Mouse (Mus musculus) cerebellum, postnatal 36 days (tissue): Measurements from ENCODE around the gene Pbx1.
"Not testable (repeated sequence)": the region's sequence is repeated elsewhere in the genome, so short reads cannot be mapped to it uniquely, and the experiment has no call there.

Experiments used
- DNase-seq, 2 experiments: peaks; one replicate each; pipeline ENCODE4 v3.0.0; 2021 to 2022; ENCODE audit warnings: mixed read lengths in 2 of 2

Pbx1 gene

GRCm38 (mm10) chr1:168432232-168432280, at the start of gene Pbx1:
Gene Pbx1, minus strand, starts transcription at chr1:168432270.
- not testable (repeated sequence) for DNase-seq

GRCm38 (mm10) chr1:168479626-168480025, 47.6 kb upstream of the Pbx1 start:
- no peak for DNase-seq

- DNase-seq, result no peak
These were observed 46.8 kb upstream of the Pbx1 start for GRCm38 (mm10) chr1:168478829-168479228.

GRCm38 (mm10) chr1:168476917-168477316, 44.8 kb upstream of the Pbx1 start:
- DNase-seq, result peak in 1 of 2 experiments; percentile 5

GRCm38 (mm10) chr1:168476216-168476897, 44.3 kb upstream of the Pbx1 start:
- DNase-seq, result no peak

GRCm38 (mm10) chr1:168475579-168476208, 43.6 kb upstream of the Pbx1 start:
- no peak for DNase-seq

- no peak for DNase-seq
These were observed 41.4 kb upstream of the Pbx1 start for GRCm38 (mm10) chr1:168473255-168474069.

GRCm38 (mm10) chr1:168472545-168473254, 40.6 kb upstream of the Pbx1 start:
- no peak for DNase-seq

GRCm38 (mm10) chr1:168459426-168459825, 27.4 kb upstream of the Pbx1 start:
- DNase-seq, result no peak

- no peak for DNase-seq
These were observed 25.2 kb upstream of the Pbx1 start for GRCm38 (mm10) chr1:168457191-168457747.

GRCm38 (mm10) chr1:168455178-168455577, 23.1 kb upstream of the Pbx1 start:
- DNase-seq, result no peak

- DNase-seq, result no peak
These were observed 1.6 kb upstream of the Pbx1 start for GRCm38 (mm10) chr1:168433671-168434070.

GRCm38 (mm10) chr1:168432281-168432725, 233 bp upstream of the Pbx1 start:
- peak; percentile 92 to 93 for DNase-seq

- DNase-seq, result peak in 1 of 2 experiments; percentile 80
These were observed 299 bp downstream of the Pbx1 start for GRCm38 (mm10) chr1:168431711-168432231.

- DNase-seq, result peak; percentile 60 to 61
These were observed 981 bp downstream of the Pbx1 start for GRCm38 (mm10) chr1:168430868-168431710.

- no peak for DNase-seq
These were observed 2.0 kb downstream of the Pbx1 start for GRCm38 (mm10) chr1:168429856-168430644.

- no peak for DNase-seq
These were observed 2.7 kb downstream of the Pbx1 start for GRCm38 (mm10) chr1:168429406-168429805.

GRCm38 (mm10) chr1:168428255-168428654, 3.8 kb downstream of the Pbx1 start:
- DNase-seq, result no peak

- DNase-seq, result no peak
These were observed 4.5 kb downstream of the Pbx1 start for GRCm38 (mm10) chr1:168427596-168427995.

GRCm38 (mm10) chr1:168426900-168427299, 5.2 kb downstream of the Pbx1 start:
- DNase-seq, result no peak

GRCm38 (mm10) chr1:168426281-168426680, 5.8 kb downstream of the Pbx1 start:
- no peak for DNase-seq
